Mouse (Mus musculus): Measurements from ENCODE around the gene Aldh8a1. TPM values are rescaled to one million over a fixed set of nuclear protein-coding genes. Genes with fewer than 3 reads are reported as not detected.

Gene Aldh8a1
- polyA plus RNA-seq, 2 experiments = 11.6 to 21.5 TPM

GRCm38 (mm10) chr10:21357986-21358385, 19.1 kb upstream of the Aldh8a1 start:
- Histone ChIP-seq H3K4me1 (replicated peaks; ENCODE audit: control insufficient read depth in 2 of 2, insufficient read depth in 2 of 2, low read length in 1 of 2) (no peaks in the 10 kb centered on the region; a peak in 1 of 4 replicates), H3K4me3 (ENCODE audit: insufficient read depth in 1 of 2, low read depth in 2 of 2, low read length in 2 of 2) (no peak overlapping the region), H3K27ac (no peak overlapping the region), H3K4me2 (ENCODE audit: low read depth) (no peak overlapping the region), H3K9ac (replicated peaks) (no peak overlapping the region), H3K27me3 (ENCODE audit: control insufficient read depth, insufficient read depth, low read length) (no peaks in the 10 kb centered on the region), H3K9me3 (ENCODE audit: control insufficient read depth, low read length) (no peaks in the 10 kb centered on the region), H3K36me3 (replicated peaks; ENCODE audit: control insufficient read depth, insufficient read depth, low read depth) (peaks cover 16% of the 10 kb centered on the region)
- no peak for TF ChIP-seq EP300 (IDR thresholded peaks at IDR 0.05; ENCODE audit: low read depth)
- TF ChIP-seq CTCF (IDR thresholded peaks at IDR 0.05; ENCODE audit: low read depth) = no peak
- ATAC-seq (ENCODE audit: insufficient read depth) (no peak), DNase-seq (ENCODE audit: low read depth in 3 of 3, low spot score in 3 of 3) (no peak)
- 90% methylated on average over 8 of the region's 8 CpGs for WGBS (ENCODE audit: insufficient replicate concordance)

DNA sequence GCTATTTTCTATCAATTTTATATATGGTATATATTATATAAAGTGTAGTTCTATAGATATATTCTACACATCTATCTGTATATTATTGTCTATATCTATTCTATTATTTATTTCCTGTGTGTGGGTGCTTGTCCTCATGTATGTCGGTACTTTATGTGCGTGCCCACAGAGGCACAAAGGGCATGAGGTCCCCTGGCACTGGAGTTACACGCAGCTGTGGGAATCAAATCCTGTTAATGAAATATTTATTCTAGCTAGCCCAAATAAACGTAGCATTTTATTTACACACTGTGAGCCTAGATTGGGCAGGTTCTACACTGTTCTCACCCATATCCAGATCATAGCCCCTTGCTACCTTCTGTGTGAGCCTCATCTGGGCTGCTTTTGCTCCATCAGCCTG, 18.0 kb upstream of the Aldh8a1 start:
- Histone ChIP-seq H3K4me2 (ENCODE audit: low read depth) (no peak overlapping the region), H3K9me3 (ENCODE audit: control insufficient read depth, low read length) (no peaks in the 10 kb centered on the region), H3K4me3 (ENCODE audit: insufficient read depth in 1 of 2, low read depth in 2 of 2, low read length in 2 of 2) (no peak overlapping the region), H3K27me3 (ENCODE audit: control insufficient read depth, insufficient read depth, low read length) (no peaks in the 10 kb centered on the region), H3K4me1 (replicated peaks; ENCODE audit: control insufficient read depth in 2 of 2, insufficient read depth in 2 of 2, low read length in 1 of 2) (no peaks in the 10 kb centered on the region; a peak in 1 of 4 replicates), H3K9ac (replicated peaks) (no peak overlapping the region), H3K36me3 (replicated peaks; ENCODE audit: control insufficient read depth, insufficient read depth, low read depth) (peaks cover 14% of the 10 kb centered on the region), H3K27ac (no peak overlapping the region)
- WGBS (ENCODE audit: insufficient replicate concordance) = 85% methylated on average over 4 of the region's 4 CpGs
- TF ChIP-seq CTCF (IDR thresholded peaks at IDR 0.05; ENCODE audit: low read depth) (no peak), EP300 (IDR thresholded peaks at IDR 0.05; ENCODE audit: low read depth) (no peak)
- no peak for DNase-seq (ENCODE audit: low read depth in 3 of 3, low spot score in 3 of 3)
- no peak for ATAC-seq (ENCODE audit: insufficient read depth)

DNA sequence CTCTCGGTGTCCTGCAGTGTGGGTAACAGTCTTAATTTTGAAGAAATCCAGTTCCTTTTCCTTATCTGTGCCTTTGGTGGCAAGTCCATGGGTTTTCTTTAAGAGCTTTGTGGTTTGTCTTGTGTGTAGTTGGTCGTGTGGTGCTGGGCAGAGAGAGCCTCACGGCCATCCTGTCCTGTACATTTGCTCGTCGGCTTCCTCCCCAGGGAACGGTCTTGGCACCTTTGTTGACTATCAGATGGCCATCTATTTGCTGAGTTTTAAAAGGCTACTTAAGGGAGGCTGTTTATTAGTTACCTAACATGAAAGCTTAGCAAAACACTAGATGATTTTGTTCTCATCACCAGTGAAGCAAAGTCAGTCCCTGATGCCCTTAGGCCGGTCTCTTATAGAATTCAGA, 15.2 kb upstream of the Aldh8a1 start:
- Histone ChIP-seq H3K4me3 (ENCODE audit: insufficient read depth in 1 of 2, low read depth in 2 of 2, low read length in 2 of 2) (no peak overlapping the region), H3K36me3 (replicated peaks; ENCODE audit: control insufficient read depth, insufficient read depth, low read depth) (peaks cover 22% of the 10 kb centered on the region), H3K27ac (no peak overlapping the region), H3K27me3 (ENCODE audit: control insufficient read depth, insufficient read depth, low read length) (no peaks in the 10 kb centered on the region), H3K4me1 (replicated peaks; ENCODE audit: control insufficient read depth in 2 of 2, insufficient read depth in 2 of 2, low read length in 1 of 2) (no peaks in the 10 kb centered on the region; a peak in 1 of 4 replicates), H3K9me3 (ENCODE audit: control insufficient read depth, low read length) (no peaks in the 10 kb centered on the region), H3K9ac (replicated peaks) (no peak overlapping the region), H3K4me2 (ENCODE audit: low read depth) (no peak overlapping the region)
- ATAC-seq (ENCODE audit: insufficient read depth) = no peak
- WGBS (ENCODE audit: insufficient replicate concordance) = 38% methylated on average over 7 of the region's 7 CpGs
- DNase-seq (ENCODE audit: low read depth in 3 of 3, low spot score in 3 of 3) = no peak
- TF ChIP-seq EP300 (IDR thresholded peaks at IDR 0.05; ENCODE audit: low read depth) (no peak), CTCF (IDR thresholded peaks at IDR 0.05; ENCODE audit: low read depth) (no peak)

- 34% methylated on average over 4 of the region's 4 CpGs for WGBS (ENCODE audit: insufficient replicate concordance)
- TF ChIP-seq EP300 (IDR thresholded peaks at IDR 0.05; ENCODE audit: low read depth) (no peak), CTCF (IDR thresholded peaks at IDR 0.05; ENCODE audit: low read depth) (no peak)
- peaks cover 28% of the 10 kb centered on the region for H3K36me3 ChIP-seq (replicated peaks; ENCODE audit: control insufficient read depth, insufficient read depth, low read depth)
These were observed 13.8 kb upstream of the Aldh8a1 start for GRCm38 (mm10) chr10:21363297-21363696.

DNA sequence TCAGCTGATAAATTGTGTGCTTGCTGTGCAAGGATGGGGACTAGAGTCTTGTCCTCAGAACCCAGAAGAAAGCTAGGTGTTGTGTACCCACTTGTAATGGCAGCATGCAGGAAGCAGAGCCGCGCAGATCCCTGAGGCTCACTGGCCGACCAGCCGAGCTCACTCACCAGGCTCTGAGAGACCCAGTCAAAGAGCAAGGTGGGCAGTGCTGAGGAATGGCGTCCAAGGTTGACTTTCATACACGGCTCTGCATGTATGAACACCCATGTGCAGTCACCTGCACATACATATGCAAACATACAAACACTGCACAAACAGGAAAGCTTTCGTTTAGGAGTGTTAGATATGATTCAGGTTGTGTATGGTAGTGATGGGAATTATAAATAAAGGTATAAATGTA, 12.1 kb upstream of the Aldh8a1 start:
- Histone ChIP-seq H3K4me2 (ENCODE audit: low read depth) (no peak overlapping the region), H3K36me3 (replicated peaks; ENCODE audit: control insufficient read depth, insufficient read depth, low read depth) (peaks cover 40% of the 10 kb centered on the region), H3K27ac (no peak overlapping the region), H3K4me3 (ENCODE audit: insufficient read depth in 1 of 2, low read depth in 2 of 2, low read length in 2 of 2) (no peak overlapping the region), H3K9ac (replicated peaks) (no peak overlapping the region), H3K9me3 (ENCODE audit: control insufficient read depth, low read length) (no peaks in the 10 kb centered on the region), H3K27me3 (ENCODE audit: control insufficient read depth, insufficient read depth, low read length) (no peaks in the 10 kb centered on the region), H3K4me1 (replicated peaks; ENCODE audit: control insufficient read depth in 2 of 2, insufficient read depth in 2 of 2, low read length in 1 of 2) (no peaks in the 10 kb centered on the region; a peak in 1 of 4 replicates)
- TF ChIP-seq EP300 (IDR thresholded peaks at IDR 0.05; ENCODE audit: low read depth) = no peak
- TF ChIP-seq CTCF (IDR thresholded peaks at IDR 0.05; ENCODE audit: low read depth) = no peak
- ATAC-seq (ENCODE audit: insufficient read depth) (no peak), DNase-seq (ENCODE audit: low read depth in 3 of 3, low spot score in 3 of 3) (no peak)
- 87% methylated on average over 7 of the region's 7 CpGs for WGBS (ENCODE audit: insufficient replicate concordance)

More at GRCm38 (mm10) chr10:21363297-21363696, 13.8 kb upstream of the Aldh8a1 start:
- H3K9me3 ChIP-seq (ENCODE audit: control insufficient read depth, low read length) = no peaks in the 10 kb centered on the region
- no peaks in the 10 kb centered on the region; a peak in 1 of 4 replicates for H3K4me1 ChIP-seq (replicated peaks; ENCODE audit: control insufficient read depth in 2 of 2, insufficient read depth in 2 of 2, low read length in 1 of 2)
- H3K27me3 ChIP-seq (ENCODE audit: control insufficient read depth, insufficient read depth, low read length) = no peaks in the 10 kb centered on the region
- H3K4me3 ChIP-seq (ENCODE audit: insufficient read depth in 1 of 2, low read depth in 2 of 2, low read length in 2 of 2) = no peak overlapping the region
- DNase-seq (ENCODE audit: low read depth in 3 of 3, low spot score in 3 of 3) (no peak), ATAC-seq (ENCODE audit: insufficient read depth) (no peak)
- no peak overlapping the region for H3K27ac ChIP-seq
- no peak overlapping the region for H3K4me2 ChIP-seq (ENCODE audit: low read depth)
- H3K9ac ChIP-seq (replicated peaks) = no peak overlapping the region
